Mouse (Mus musculus): ENCODE measurements around the gene Rnf8. TPM values are rescaled to one million over a fixed set of nuclear protein-coding genes. Genes with fewer than 3 reads are reported as not detected.
A peak's percentile ranks its signal among the peaks of the same experiment; 100 is the strongest.

Rnf8 gene
- total RNA-seq, 2 experiments from 2014 or later = 71.4 to 77.1 TPM

- no peak for ATAC-seq (replicated peaks; ENCODE audit: low FRiP score, poor library complexity, severe bottlenecking)
Measured at GRCm38 (mm10) chr17:29673325-29673724, 58.7 kb downstream of the Rnf8 start.

GRCm38 (mm10) chr17:29678526-29678925 lies 63.9 kb downstream of the Rnf8 start:
- no peak for ATAC-seq (replicated peaks; ENCODE audit: low FRiP score, poor library complexity, severe bottlenecking)

DNA sequence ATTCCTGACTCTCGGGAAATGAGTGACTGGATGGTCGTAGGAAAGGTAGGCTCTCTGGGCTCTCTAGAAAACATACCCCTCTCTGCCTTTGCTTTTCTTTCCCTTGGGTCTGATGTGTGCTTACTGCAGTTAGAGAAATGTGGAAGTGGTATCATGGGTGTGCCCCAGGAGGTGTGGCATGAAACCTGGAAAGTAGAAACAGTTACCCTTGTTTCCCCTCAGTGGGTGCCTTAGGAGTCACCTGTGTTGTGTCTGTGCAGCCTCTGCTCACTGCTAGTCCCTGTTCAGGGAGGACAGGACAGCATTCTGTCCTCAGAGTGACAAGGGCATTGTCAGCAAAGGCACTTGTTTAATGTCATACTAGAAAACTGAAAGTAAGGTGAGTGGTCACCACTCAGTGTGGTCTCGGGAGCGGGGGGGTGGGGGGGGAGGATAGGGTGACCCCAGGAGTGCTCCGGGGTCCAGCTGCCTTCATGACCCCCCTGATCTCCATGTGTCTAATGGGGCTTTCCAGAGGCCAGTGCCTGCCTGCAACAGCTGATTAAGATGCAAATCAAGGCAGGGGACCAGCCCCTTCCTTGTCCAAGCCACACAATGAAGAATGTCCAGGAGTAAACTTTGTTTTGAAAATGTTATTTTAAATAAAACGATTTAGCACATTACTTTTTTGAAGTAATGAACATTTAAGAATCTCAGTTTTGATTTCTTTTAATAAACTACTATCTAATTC lies 64.6 kb downstream of the Rnf8 start:
- ATAC-seq (replicated peaks; ENCODE audit: low FRiP score, poor library complexity, severe bottlenecking) = no peak

DNA sequence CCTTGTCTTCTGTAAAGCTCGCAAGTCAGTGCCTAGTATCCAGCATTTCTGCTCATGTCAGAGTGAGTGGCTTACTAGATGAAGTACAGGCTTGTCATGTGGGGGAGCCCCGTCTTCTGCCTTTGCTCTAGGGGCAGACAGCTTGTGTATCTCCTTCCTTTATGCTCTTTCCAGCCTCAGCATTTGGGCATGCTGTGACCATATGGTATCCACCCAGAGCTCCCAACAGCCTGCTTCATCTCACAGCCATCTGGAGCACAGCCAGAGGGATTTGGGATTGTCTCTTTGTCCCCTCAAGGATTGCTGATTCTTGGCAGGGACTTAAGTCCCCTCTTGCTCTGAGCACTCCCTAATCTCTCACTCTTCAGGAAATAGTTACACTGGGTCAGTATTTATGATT lies 65.6 kb downstream of the Rnf8 start:
- no peak for ATAC-seq (replicated peaks; ENCODE audit: low FRiP score, poor library complexity, severe bottlenecking)

GRCm38 (mm10) chr17:29680921-29681320 lies 66.3 kb downstream of the Rnf8 start:
- ATAC-seq (replicated peaks; ENCODE audit: low FRiP score, poor library complexity, severe bottlenecking) = no peak

DNA sequence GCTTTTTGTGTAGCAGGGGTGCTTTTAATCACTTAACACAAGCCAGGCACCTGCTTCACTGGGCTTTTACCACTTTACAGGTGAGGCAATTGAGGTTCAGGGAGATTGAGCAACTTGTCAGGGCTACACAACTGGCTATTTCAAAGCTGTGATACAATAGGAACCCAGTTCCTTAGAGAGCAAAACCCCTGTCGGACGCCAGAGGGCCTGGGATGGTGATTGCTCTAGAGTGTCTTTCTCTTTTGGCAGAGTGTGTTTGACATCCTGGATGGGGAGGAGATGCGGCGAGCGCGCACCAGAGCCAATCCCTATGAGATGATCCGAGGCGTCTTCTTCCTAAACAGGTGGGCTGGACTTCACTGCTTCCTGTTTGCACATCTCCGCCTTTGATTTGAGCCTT lies 67.1 kb downstream of the Rnf8 start:
- no peak for ATAC-seq (replicated peaks; ENCODE audit: low FRiP score, poor library complexity, severe bottlenecking)

GRCm38 (mm10) chr17:29682261-29682660 lies 67.7 kb downstream of the Rnf8 start:
- ATAC-seq (replicated peaks; ENCODE audit: low FRiP score, poor library complexity, severe bottlenecking) = no peak

GRCm38 (mm10) chr17:29683127-29683526 lies 68.5 kb downstream of the Rnf8 start:
- no peak for ATAC-seq (replicated peaks; ENCODE audit: low FRiP score, poor library complexity, severe bottlenecking)

- no peak for ATAC-seq (replicated peaks; ENCODE audit: low FRiP score, poor library complexity, severe bottlenecking)
Measured at GRCm38 (mm10) chr17:29684275-29684674, 69.7 kb downstream of the Rnf8 start.

DNA sequence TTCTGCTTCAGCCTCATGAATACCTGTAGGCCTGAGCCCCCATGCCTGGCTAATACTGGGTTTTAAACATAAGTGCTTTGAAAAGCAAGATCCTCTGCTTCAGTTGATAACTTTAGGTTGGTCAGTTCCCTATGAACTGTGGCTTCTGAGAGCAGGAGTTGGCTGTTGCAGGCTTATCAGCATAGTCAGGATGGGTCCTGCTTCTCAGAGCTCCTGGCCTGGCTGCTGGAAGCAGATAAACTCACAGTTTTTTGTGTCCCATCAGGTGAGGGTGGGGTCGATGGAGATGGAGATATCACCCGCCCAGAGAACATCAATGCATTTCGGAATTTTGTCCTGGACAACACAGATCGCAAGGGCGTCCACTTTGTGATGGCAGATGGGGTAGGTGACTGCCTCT lies 72.2 kb downstream of the Rnf8 start:
- ATAC-seq (replicated peaks; ENCODE audit: low FRiP score, poor library complexity, severe bottlenecking) = peak; percentile 87

- no peak for ATAC-seq (replicated peaks; ENCODE audit: low FRiP score, poor library complexity, severe bottlenecking)
Measured at GRCm38 (mm10) chr17:29687373-29687772, 72.8 kb downstream of the Rnf8 start.

- ATAC-seq (replicated peaks; ENCODE audit: low FRiP score, poor library complexity, severe bottlenecking) = no peak
Measured at GRCm38 (mm10) chr17:29688610-29689009, 74.0 kb downstream of the Rnf8 start.

DNA sequence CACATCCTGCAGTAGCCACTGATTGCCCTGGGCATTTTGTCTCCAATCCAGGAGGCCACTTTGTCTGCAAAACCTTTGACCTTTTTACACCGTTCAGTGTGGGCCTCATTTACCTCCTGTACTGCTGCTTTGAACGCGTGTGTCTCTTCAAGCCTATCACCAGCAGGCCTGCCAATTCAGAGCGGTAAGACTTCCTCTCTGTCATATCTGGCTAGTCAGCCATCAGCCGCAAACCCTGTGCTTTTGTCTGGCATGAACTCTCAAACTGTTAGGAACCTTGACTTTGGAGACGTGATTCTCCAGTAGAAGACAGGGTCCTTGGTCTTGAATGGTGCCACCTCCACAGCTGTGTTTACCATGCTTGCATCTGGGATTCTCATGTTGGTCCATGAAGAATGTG lies 75.7 kb downstream of the Rnf8 start:
- ATAC-seq (replicated peaks; ENCODE audit: low FRiP score, poor library complexity, severe bottlenecking) = no peak

DNA sequence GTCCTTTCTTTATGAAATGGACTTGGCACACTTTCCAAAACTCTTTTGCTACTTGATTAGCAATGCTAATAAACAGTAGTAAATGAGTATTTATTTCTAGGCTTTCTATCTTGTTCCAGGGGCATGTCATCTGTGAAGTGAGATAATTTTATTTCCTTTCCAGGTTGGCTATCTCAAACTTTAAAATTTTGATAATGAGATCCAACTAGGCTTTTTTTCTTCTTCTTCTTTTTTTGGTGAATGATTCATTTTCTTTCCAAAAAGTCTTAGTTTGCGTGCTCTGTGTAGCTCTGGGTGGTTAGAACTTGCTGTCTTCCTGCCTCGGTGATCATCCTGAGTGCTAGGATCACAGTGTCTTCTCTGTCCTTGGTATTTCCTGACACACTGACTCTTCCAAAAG lies 78.2 kb downstream of the Rnf8 start:
- no peak for ATAC-seq (replicated peaks; ENCODE audit: low FRiP score, poor library complexity, severe bottlenecking)

DNA sequence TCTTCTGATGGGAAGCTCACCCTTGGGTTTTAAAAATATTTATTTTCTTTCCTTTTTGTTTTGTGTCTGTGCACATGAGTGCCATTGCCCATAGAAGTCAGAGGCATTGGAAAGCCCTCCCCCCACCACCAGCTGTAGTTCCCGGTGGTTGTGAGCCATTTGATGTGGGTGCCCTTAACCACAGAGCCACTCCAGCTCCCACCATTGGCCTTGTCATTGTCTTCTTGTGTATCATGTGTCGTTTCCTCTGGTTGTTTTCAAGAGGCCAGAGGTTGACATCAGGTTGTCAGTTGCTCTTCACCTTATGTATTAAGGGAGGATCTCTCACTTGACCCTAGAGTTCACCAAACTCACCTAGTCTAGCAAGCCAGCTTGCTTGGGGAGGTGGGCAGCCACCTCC lies 79.0 kb downstream of the Rnf8 start:
- ATAC-seq (replicated peaks; ENCODE audit: low FRiP score, poor library complexity, severe bottlenecking) = no peak

DNA sequence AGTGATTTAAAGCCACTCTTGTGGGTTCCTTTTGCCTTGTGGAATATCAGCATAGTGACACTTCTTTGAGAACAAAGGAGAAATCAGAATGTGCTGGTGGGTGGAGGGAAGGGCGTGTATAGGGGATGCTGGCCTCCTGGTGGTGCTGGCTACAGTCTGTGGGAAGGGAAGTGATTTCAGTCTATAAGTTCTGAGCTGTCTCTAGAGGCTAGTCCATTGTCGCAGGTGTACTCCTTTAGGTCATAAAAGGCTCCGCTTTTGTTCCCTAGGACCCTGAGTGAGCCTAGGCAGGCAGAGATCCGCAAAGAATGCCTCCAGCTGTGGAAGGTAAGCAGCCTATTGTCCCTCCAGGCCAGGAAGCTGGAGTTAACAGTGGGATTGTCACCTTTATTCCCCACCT lies 79.9 kb downstream of the Rnf8 start:
- no peak for ATAC-seq (replicated peaks; ENCODE audit: low FRiP score, poor library complexity, severe bottlenecking)

Other genes with a start within 250 kb of the Rnf8 start
- 88.0 and 102 TPM in 2 replicates for gene Pim1, start 124.0 kb upstream of the Rnf8 start, total RNA-seq (2015; ENCODE audit: low replicate concordance)
- gene Pim1, start 124.0 kb upstream of the Rnf8 start, total RNA-seq (2017; ENCODE audit: low replicate concordance) = 143 and 147 TPM in 2 replicates
- not detected in 2 replicates for gene Gm17657, start 65.2 kb upstream of the Rnf8 start, total RNA-seq (2015; ENCODE audit: low replicate concordance)
- not detected in 2 replicates for gene Gm17657, start 65.2 kb upstream of the Rnf8 start, total RNA-seq (2017; ENCODE audit: low replicate concordance)
- gene Tbc1d22b, start 65.0 kb upstream of the Rnf8 start, total RNA-seq (2015; ENCODE audit: low replicate concordance) = 1.3 and 4.3 TPM in 2 replicates
- 3.1 and 3.2 TPM in 2 replicates for gene Tbc1d22b, start 65.0 kb upstream of the Rnf8 start, total RNA-seq (2017; ENCODE audit: low replicate concordance)
- gene Tmem217, start 62.4 kb upstream of the Rnf8 start, total RNA-seq (2015; ENCODE audit: low replicate concordance) = not detected in 2 replicates
- gene Tmem217, start 62.4 kb upstream of the Rnf8 start, total RNA-seq (2017; ENCODE audit: low replicate concordance) = not detected in 2 replicates
- gene Gm28043, start 86 bp downstream of the Rnf8 start, total RNA-seq (2015; ENCODE audit: low replicate concordance) = 4.0 and 10.5 TPM in 2 replicates
- 29.7 and 39.3 TPM in 2 replicates for gene Gm28043, start 86 bp downstream of the Rnf8 start, total RNA-seq (2017; ENCODE audit: low replicate concordance)
- gene Cmtr1, start 45.8 kb downstream of the Rnf8 start, total RNA-seq (2015; ENCODE audit: low replicate concordance) = 72.1 and 86.9 TPM in 2 replicates
- 448 and 477 TPM in 2 replicates for gene Cmtr1, start 45.8 kb downstream of the Rnf8 start, total RNA-seq (2017; ENCODE audit: low replicate concordance)
- gene Ccdc167, start 102.3 kb downstream of the Rnf8 start, total RNA-seq (2015; ENCODE audit: low replicate concordance) = 7.9 and 11.7 TPM in 2 replicates
- gene Ccdc167, start 102.3 kb downstream of the Rnf8 start, total RNA-seq (2017; ENCODE audit: low replicate concordance) = 7.9 and 9.8 TPM in 2 replicates

Data from erythroid progenitor cell, adult 5-6 weeks (primary cell).